Mouse (Mus musculus): Measurements from ENCODE around the gene Fam24b.
A peak's percentile ranks its signal among the peaks of the same experiment; 100 is the strongest.

The Fam24b gene

DNA sequence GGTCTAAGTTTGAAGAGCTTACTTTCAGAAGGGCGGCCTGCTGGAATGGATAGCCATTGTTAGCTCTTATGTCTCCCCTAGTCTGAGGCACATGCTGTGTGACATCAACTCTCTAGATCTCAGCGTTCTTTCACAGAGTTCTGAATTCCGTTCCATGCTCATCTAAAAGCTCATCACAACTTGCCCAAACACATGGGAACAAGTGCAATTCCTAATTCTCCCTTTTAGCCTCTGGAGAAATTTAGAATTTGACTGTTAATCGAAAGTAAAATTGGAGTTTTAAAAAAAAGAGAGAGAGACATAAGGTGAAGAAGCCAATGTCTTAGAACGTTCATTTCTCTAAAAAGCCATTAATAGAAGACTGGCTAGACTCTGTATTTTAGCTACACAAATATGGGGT, at the start of gene Fam24b:
Gene Fam24b, minus strand, starts transcription at position 101 of the 400 bp plus-strand sequence.
- no peak for DNase-seq

DNA sequence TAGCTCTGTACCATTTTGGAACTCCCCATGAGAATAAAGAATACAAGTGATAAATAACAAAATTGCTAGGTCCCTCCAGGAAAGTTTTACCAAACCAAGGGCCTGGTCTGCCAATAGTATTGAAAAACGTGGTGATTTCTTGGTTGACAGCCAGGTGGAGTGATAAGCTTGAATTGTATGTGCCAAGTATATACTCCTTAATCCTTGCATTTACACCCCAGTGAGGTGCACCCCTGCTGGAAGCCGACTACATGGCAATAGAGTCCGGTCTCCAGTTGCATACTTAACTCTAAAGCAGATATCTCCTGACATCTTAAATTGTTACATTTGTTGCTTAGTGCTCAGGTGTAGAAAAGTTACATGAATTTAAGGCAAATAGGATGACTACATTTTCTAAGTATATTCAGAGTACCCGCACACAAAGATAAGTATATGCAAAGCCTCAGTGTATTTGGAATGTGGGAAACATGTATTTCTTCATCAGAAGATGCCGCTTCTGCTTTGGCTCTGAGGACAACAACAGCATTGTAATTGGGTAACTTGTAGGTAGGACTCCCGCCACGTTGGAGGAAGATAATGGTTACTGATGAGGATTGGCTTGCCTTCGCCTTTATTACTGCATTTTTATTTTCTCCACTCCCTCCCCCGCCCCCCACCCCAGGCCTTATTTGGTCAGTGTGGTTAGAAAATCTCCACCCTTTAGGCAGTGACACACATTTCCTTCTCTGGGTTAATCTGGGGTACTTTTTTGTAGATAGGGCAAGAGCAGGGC, 42.8 kb upstream of the Fam24b start:
- DNase-seq: peak; percentile 5

DNA sequence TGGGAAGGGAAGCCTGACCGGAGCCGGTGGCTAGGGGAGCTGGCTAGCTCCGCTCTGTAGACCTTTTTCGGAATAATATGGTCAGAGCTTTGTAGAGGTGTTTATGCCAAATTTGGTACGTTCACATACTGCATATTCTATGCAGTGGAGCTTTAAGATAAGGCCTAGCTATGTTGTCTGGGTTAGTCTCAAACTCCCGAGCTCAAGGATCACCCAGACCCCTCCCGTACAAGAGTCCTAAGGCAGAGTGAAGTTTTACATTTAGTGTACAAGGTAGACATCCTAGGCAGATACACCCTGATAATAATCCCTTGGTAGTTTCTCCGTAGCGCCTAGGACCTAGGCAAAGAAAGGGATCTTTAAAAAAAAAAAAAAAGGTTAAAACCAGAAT, 42.1 kb upstream of the Fam24b start:
- DNase-seq: no peak

- peak; percentile 94 for DNase-seq
Observed at GRCm38 (mm10) chr7:131370648-131371469, 41.5 kb upstream of the Fam24b start, which contains the start of gene Pstk. TSS of gene Pstk (plus strand) at chr7:131371141.

DNA sequence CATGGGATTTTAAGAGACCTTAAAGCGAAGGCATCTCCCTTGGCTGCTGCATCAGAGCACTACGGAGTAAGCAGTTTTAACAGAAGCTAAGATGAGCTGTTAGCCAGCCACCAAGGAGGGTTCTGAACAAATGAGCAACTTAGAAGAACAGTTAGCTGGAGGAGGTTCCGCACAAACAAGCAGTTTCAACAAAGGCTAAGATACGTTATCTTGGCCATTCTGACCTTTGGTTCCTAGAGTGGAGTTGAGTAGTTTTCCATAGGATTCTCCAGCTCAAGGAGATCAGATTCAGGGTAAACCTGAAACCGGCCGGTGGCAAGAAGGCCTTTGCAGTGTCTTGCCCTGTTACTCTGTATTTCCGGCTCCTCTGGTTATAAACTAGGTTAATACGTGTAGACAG, 34.8 kb upstream of the Fam24b start:
- no peak for DNase-seq

GRCm38 (mm10) chr7:131362615-131363300, 33.4 kb upstream of the Fam24b start, which contains the start of gene 2310057M21Rik:
TSS of gene 2310057M21Rik (minus strand) at chr7:131362759.
- peak; percentile 99 for DNase-seq

GRCm38 (mm10) chr7:131362269-131362614, 32.9 kb upstream of the Fam24b start:
- DNase-seq: no peak

GRCm38 (mm10) chr7:131356105-131356504, 26.8 kb upstream of the Fam24b start:
- no peak for DNase-seq

- no peak for DNase-seq
Observed at GRCm38 (mm10) chr7:131345856-131346541, 16.7 kb upstream of the Fam24b start.

DNA sequence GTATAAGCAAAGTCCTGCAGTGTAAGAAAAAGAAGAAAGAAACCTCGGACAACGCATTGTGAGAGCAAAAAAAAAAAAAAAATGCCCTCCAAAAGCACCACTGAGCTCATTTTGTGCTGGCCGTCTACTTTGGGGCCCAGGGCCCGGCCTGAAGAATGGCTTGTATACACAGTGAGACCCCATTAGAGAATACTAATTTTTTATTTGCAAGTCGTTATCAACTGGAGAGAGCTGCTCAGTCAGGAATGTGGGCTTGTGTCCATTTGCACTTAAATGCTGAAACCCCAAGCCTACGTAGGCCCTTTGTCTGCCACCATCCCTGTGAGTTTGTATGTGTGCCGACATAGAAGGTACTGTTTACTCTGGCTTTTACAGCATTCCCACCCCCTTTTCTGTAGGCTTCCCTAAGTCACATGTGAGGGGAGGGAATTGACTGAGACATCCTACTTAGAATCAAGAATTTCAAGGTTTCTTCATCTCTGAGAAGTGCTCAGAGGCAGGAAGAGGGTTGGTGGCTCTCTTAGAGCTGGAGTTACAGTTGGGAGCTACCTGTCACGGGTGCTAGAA, 8.3 kb upstream of the Fam24b start:
- no peak for DNase-seq

GRCm38 (mm10) chr7:131333564-131333963, 4.2 kb upstream of the Fam24b start, which contains the start of gene Fam24a:
TSS of gene Fam24a (plus strand) at chr7:131333864.
- no peak for DNase-seq

DNA sequence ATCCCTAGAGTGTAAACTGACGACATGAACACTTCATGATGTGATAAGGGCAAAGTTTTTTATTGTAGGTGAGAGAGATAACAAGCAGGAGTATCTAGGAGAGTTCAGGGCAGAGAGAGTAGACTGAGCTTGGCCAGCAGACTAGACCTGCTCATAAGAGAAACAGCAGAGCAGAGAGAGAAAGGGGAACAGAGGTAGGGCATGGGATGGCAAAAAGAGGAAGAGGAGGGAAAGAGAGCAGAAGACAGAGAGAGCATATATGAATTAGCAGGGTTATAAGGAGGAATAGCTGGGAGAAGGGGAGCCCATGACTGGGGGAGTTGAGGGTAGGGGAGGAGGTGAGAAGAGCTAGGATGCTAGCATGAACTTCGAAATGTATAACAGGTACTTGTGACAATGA, 2.4 kb upstream of the Fam24b start:
- no peak for DNase-seq

- DNase-seq: no peak
Observed at GRCm38 (mm10) chr7:131327054-131327453, 2.3 kb downstream of the Fam24b start.

DNA sequence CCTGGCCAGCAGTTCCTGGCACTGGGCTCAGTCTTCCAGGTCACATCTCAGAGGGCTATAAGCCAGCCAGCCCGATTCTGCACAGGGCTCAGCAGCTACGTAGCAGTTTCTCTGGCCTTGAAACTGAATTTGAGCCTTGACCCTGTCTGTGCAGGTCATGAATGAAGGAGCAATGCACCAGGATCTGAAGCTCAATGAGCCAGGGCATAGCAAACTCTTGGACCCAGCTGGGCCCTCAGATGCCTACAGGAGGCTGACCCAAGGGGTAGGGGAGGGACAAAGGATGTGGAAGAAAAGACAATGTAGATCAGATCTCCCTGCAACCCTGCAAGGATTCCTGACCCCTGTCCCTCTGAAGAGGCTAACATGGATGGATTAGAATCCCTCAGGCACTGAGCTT, 7.1 kb downstream of the Fam24b start, which contains the start of gene Cuzd1:
Gene Cuzd1, minus strand, starts transcription at position 101 of the 400 bp plus-strand sequence.
- no peak for DNase-seq

- no peak for DNase-seq
Observed at GRCm38 (mm10) chr7:131318340-131318739, 11.0 kb downstream of the Fam24b start.

DNA sequence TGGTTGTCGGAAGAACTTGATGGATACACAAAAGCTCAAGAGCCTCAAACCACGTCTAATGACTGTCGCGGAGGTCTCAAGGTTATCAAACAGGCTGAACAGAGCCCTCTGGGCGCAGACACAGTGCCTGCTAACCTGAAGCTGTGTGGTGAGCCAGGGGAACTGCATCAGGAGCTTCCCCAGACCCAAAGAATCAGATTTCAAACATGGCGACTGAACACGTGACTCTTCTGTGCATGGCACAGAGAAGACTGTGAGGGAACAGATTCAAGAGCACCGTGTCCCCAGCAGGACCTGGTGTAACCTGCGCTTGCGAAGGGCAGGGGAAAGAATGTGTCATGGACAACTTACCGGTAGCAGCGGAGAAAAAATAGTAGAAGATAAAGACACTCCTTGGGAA, 11.7 kb downstream of the Fam24b start:
- peak; percentile 4 for DNase-seq

DNA sequence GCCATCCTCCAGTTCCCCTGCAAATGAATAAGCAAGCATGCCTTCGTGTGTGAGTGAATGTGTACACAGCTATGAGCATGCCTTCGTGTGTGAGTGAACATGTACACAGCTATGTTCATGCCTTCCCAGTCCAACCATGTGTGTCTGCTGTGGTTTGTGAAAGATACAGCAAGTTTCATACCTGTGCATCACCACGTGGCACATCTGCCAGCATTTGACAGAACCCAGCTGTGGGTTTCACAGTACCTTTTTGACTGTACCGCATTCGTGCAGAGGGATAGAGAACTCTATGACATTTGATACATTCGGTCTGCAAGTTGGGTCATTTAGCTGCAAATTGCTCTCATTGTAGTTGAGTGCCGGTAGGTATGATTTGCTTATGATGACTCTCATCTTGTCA, 14.8 kb downstream of the Fam24b start:
- DNase-seq: no peak

- no peak for DNase-seq
Observed at GRCm38 (mm10) chr7:131306733-131307132, 22.6 kb downstream of the Fam24b start.

DNA sequence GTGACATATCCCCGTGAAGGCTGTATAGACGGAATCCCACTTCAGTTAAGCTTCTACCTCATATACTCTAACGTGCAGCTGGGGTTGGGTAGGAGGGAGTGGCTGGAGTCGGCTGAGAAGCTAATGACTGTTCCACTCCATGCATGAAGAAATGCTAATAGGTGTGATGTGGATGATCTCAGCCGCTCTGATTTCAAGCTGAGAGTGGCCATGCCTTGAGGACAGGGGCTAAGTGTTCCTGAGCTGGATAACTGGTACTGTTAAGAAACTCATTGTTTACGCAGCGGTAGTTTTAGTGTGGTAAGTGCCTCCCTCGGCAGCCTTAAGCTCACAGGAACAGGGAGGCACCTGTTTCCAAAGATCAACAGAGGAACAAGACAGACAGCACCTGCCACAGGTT, 26.0 kb downstream of the Fam24b start:
- DNase-seq: no peak

DNA sequence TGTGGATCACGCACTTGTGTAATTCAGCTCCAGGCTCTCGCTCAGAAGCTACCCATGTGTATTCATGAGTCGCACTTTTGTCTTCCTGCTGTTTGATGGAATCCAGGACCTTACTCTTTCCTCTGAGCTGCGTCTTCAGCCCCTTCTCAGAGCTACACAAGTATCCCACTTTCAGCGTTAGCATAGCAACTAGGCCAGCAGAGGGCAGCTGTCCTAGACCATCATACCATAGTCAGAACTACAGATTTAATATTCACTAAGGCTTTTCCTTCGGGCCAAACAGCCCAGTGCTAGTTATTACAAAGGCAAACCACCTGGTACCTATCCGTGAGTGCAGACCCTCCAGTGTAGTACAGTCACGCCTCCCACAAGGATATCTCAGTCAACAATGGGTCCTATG, 32.2 kb downstream of the Fam24b start:
- no peak for DNase-seq

All from retina, postnatal 1 day (tissue).